Comparison of ENCODE assay signal across 17 mouse cellular contexts in genomic region chr11:55867141-55867540, GRCm38 (mm10).
"Had no signal": no experiment of that assay in that cellular context is flagged by ENCODE, and none has a peak within 500 bp of the region (broad histone marks: within the 10 kb centered on the region; RNA-seq: fewer than 3 reads in every experiment).

No protein-coding gene starts in this region.

- DNase-seq: liver; liver, embryonic 13.5 days; liver, postnatal 0 days; midbrain, embryonic 14.5 days; right cerebral cortex, postnatal 14 days; thymus, adult 2 months; thymus, postnatal 25 days; thymus, postnatal 4 days had no signal

- H3K4me2 ChIP-seq: liver, embryonic 11.5 days; liver, embryonic 13.5 days; liver, embryonic 15.5 days; midbrain, embryonic 12.5 days; neural tube, embryonic 12.5 days; stomach, embryonic 15.5 days had no signal

- H3K9ac ChIP-seq: liver, embryonic 13.5 days; liver, embryonic 15.5 days; liver, postnatal 0 days; midbrain, embryonic 12.5 days; neural tube, embryonic 12.5 days; stomach, embryonic 15.5 days had no signal

- H3K9me3 ChIP-seq: liver, embryonic 15.5 days; midbrain, embryonic 10.5 days; midbrain, embryonic 12.5 days; neural tube, embryonic 12.5 days; stomach, embryonic 15.5 days had no signal

- H3K27me3 ChIP-seq: liver, embryonic 13.5 days; liver, embryonic 15.5 days; midbrain, embryonic 12.5 days; neural tube, embryonic 12.5 days; stomach, embryonic 15.5 days had no signal

- H3K27ac ChIP-seq: liver, embryonic 13.5 days; liver, embryonic 15.5 days; midbrain, embryonic 10.5 days; midbrain, embryonic 12.5 days; neural tube, embryonic 12.5 days; stomach, embryonic 15.5 days; stomach, postnatal 0 days had no signal

- H3K4me3 ChIP-seq: liver, embryonic 13.5 days; liver, embryonic 15.5 days; midbrain, embryonic 10.5 days; midbrain, embryonic 12.5 days; myocyte; neural tube, embryonic 12.5 days; stomach, embryonic 15.5 days had no signal

- H3K4me1 ChIP-seq: liver, embryonic 13.5 days; liver, embryonic 15.5 days; midbrain, embryonic 10.5 days; midbrain, embryonic 12.5 days; neural tube, embryonic 12.5 days; stomach, embryonic 15.5 days had no signal

- H3K36me3 ChIP-seq: liver, embryonic 13.5 days; liver, embryonic 15.5 days; midbrain, embryonic 10.5 days; midbrain, embryonic 12.5 days; neural tube, embryonic 12.5 days; stomach, embryonic 15.5 days had no signal

- ATAC-seq: liver, postnatal 0 days; midbrain, embryonic 16.5 days had no signal
